Mouse (Mus musculus) heart, embryonic 16.5 days (tissue): ENCODE results near the gene Notch2. TPM values are rescaled to one million over a fixed set of nuclear protein-coding genes. Genes with fewer than 3 reads are reported as not detected.

ENCODE experiments used
- ATAC-seq: fragments of 200-750 bp; cut with Nextera tagmentation; replicated peaks from 2 replicates; pipeline ENCODE4 v1.8.0; 2017; ENCODE audit warnings: moderate number of reproducible peaks; ENCODE audit not compliant: insufficient read depth, low FRiP score; ENCODE audit errors: extremely low read depth
- H3K27ac ChIP-seq: fragments of 300-500 bp; sonication (generic); 2 replicates; pipeline ENCODE4 v1.5.1; 2014; ENCODE audit warnings: mild to moderate bottlenecking, low read length, control low read depth, moderate library complexity
- H3K27me3 ChIP-seq: fragments of 300-500 bp; sonication (generic); 2 replicates; pipeline ENCODE4 v1.6.1; 2014; ENCODE audit warnings: low read length, mixed read lengths; ENCODE audit not compliant: control insufficient read depth, insufficient read depth
- H3K36me3 ChIP-seq: fragments of 300-500 bp; sonication (generic); 2 replicates; pipeline ENCODE4 v1.6.1; 2014; ENCODE audit not compliant: control insufficient read depth, insufficient read depth
- H3K4me1 ChIP-seq: fragments of 300-500 bp; sonication (generic); 2 replicates; pipeline ENCODE4 v1.6.1; 2014; ENCODE audit warnings: low read length, mixed read lengths; ENCODE audit not compliant: control insufficient read depth, insufficient read depth
- H3K4me2 ChIP-seq: fragments of 300-500 bp; sonication (generic); 2 replicates; pipeline ENCODE4 v1.6.1; 2014; ENCODE audit warnings: low read depth, mild to moderate bottlenecking, control low read depth, low read length
- H3K4me3 ChIP-seq: fragments of 300-500 bp; sonication (generic); 2 replicates; pipeline ENCODE4 v1.5.1; 2014; ENCODE audit warnings: mild to moderate bottlenecking, control low read depth, low read length
- H3K9ac ChIP-seq: fragments of 300-500 bp; sonication (generic); 2 replicates; pipeline ENCODE4 v1.6.1; 2014; ENCODE audit warnings: low read length, control low read depth
- H3K9me3 ChIP-seq: fragments of 300-500 bp; sonication (generic); replicated peaks from 2 replicates; pipeline ENCODE4 v1.6.1; 2016; ENCODE audit warnings: low read length; ENCODE audit not compliant: control insufficient read depth
- WGBS: fragments of 180-500 bp; shearing (Covaris S2); extraction: QIAGEN DNeasy Blood & Tissue Kit; methylation state at CpG from one replicate; pipeline ENCODE4 v1.1.7; 2014; 5-methylcytosine and 5-hydroxymethylcytosine counted together
- polyA plus RNA-seq: library from polyadenylated mRNA; unstranded; fragments of >200 nt; fragmentation: Nextera tagmentation; extraction: Ambion mirVana; gene quantifications from 2 replicates; pipeline ENCODE4 v1.2.1, GENCODE M21; 2015

Gene Notch2
- polyA plus RNA-seq, 1 experiment from 2014 or later, result 10.5 TPM

DNA sequence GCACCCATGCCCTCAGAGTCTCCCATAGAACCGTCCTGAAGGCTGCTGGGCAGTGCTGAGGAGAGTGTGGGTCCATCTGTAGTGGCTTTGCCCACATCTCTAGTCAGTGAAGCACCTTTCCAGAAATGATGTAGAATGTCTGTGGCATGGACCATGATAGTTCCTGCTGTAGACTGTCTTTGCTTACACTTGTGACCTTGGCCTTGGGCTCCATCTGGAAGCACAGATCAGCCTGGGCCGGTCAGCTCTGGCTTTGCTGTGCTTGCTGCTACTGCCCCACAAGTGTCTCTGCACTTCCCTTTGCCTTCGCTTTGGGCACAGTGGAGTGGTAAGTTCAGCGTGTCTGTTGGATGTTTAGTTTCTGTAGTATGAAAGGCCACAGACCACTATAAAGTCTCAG lies 45.7 kb downstream of the Notch2 start:
- 85% methylated on average over 4 of the region's 4 CpGs for WGBS
- no peak overlapping the region for H3K4me3 ChIP-seq
- no peaks in the 10 kb centered on the region for H3K27me3 ChIP-seq
- no peak overlapping the region for H3K4me2 ChIP-seq
- no peaks in the 10 kb centered on the region for H3K9me3 ChIP-seq
- ATAC-seq, result no peak
- H3K9ac ChIP-seq, result no peak overlapping the region
- H3K27ac ChIP-seq, result no peak overlapping the region
- no peaks in the 10 kb centered on the region for H3K36me3 ChIP-seq
- peaks cover 65% of the 10 kb centered on the region for H3K4me1 ChIP-seq

DNA sequence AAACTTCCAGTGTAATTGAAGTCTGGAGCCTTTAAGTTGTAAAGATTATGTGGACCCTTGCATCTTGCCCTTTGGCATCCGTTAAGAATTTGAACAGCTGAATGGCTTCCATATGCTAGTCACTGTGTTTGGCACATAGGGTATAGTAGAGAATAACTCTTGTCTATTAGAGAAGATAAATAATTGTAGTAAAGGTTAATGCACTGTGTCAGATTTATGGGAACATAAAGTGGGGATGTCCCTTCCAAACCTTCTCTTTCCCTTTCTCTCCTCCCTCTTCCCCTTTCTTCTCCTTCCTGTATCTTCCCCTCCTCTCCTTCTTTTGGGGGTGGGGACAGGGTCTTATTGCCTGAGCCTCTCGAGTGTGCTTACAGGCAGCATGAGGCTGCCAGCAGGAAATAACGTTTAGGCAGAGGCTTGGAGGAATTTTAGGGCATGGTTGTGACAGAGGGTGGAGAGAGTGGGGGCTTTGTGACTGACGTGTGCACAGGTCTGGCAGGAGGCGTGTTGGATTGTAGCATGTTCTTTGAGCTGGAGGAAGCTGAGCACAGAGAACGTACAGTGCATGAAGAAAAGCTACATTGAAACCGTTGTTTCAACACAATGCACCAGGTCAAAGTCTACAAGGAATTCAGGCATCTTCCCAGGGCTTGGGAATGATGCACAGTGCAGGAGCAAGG lies 47.8 kb downstream of the Notch2 start:
- no peaks in the 10 kb centered on the region for H3K36me3 ChIP-seq
- ATAC-seq, result no peak
- peaks cover 58% of the 10 kb centered on the region for H3K4me1 ChIP-seq
- H3K4me2 ChIP-seq, result no peak overlapping the region
- H3K27me3 ChIP-seq, result no peaks in the 10 kb centered on the region
- peak overlapping the region; percentile 78 for H3K27ac ChIP-seq
- WGBS, result 30% methylated on average over 7 of the region's 7 CpGs
- H3K9me3 ChIP-seq, result no peaks in the 10 kb centered on the region
- peak overlapping the region; percentile 19; the same call in 1 of the 2 replicates for H3K9ac ChIP-seq
- no peak overlapping the region for H3K4me3 ChIP-seq

DNA sequence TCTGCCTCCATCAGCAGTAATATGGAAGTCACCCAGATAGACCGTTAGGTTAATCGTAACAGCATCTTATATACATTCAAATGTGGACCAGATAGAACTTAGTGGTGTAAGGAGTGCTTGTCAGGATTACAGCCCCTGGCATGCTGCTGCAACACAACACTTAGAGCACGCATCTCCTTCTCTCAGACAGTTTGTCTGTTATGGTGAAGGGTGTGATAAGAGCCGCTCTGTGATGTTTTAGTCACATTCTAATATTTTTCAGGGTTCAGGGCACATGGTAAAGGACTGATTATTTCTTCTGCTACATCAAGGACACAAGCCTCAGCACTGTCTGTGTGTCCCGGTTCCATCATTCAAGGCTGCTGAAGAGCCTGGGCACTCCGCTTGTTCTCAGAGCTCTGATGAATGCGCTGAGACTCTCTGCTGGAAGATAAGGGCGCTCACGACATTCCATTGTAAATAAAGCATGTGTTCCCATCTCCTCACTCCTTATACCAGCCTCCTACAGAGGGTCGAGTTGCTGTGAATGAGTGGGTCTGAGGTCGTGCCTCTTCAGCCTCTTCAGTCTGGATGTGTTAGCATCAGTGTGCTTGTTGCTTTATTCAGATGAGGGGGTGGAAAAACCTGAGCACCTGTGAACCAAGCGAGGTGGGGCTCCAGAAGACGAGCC lies 48.5 kb downstream of the Notch2 start:
- Histone ChIP-seq H3K27ac (peak overlapping the region; percentile 78), H3K9ac (no peak overlapping the region), H3K9me3 (no peaks in the 10 kb centered on the region), H3K36me3 (no peaks in the 10 kb centered on the region), H3K27me3 (no peaks in the 10 kb centered on the region), H3K4me2 (no peak overlapping the region), H3K4me1 (peaks cover 53% of the 10 kb centered on the region), H3K4me3 (no peak overlapping the region)
- no peak for ATAC-seq
- WGBS, result 33% methylated on average over 13 of the region's 13 CpGs

DNA sequence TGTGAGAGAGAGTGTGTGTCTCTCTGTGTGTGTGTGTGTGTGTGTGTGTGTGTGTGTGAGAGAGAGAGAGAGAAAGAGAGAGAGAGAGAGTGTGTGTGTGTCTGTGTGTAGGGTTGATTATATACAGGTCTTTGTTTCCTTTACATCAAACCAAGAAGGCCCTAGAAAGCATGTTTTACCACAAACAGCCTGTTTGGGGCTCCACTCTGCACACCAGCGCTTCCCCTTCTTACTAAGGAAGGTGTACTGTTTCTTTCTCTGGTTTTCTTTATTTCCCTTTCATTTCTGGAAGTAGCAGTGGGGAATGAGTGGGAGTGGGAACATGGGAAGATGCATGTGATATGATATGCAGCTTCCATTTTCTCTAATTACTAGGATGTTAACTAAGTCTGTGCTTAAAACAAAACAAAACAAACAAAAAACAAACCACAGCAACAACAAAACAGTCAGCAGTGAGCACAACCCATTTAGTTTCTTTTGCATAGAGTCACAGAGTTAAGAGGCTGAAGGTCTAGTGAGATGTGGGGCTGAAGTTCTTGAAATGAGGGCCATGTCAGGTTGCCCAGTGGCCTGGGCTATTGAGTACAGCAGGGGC lies 49.4 kb downstream of the Notch2 start:
- H3K9me3 ChIP-seq, result no peaks in the 10 kb centered on the region
- H3K27ac ChIP-seq, result peak overlapping the region; percentile 78
- H3K4me3 ChIP-seq, result no peak overlapping the region
- no peaks in the 10 kb centered on the region for H3K27me3 ChIP-seq
- H3K9ac ChIP-seq, result peak overlapping the region; percentile 45; the same call in 1 of the 2 replicates
- no peak for ATAC-seq
- H3K4me2 ChIP-seq, result peak overlapping the region; percentile 45
- WGBS, result 77% methylated on average over 1 of the region's 1 CpGs
- no peaks in the 10 kb centered on the region for H3K36me3 ChIP-seq
- H3K4me1 ChIP-seq, result peaks cover 55% of the 10 kb centered on the region

DNA sequence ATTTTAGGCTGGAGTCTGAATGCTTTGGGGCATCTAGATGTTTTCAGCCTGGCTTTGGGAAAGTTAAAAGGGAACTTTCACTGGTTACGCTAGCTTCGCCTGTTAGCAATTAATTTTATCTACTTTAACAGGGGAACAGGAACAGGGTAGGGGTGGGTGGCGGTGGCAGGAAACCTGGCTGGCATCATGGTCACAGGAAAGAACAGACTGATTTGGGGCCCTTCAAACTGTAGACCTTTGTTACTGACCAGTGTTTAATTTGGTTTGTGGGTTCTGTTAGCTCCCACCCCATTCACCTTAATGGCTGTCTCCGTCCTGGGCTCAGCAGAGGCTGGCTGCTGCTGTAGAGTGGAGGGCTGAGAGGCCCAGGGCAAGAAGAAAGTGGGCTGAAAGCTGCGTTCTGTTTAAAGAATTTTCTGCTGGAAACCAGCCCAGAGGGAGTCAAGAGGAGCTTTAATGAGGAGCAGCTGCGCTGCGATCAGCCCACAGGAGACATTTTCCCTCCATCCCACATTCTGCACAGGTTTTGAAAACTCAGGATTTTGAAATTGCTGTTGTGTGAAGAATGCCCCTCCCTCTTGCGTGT lies 50.0 kb downstream of the Notch2 start:
- Histone ChIP-seq H3K9me3 (no peaks in the 10 kb centered on the region), H3K27me3 (no peaks in the 10 kb centered on the region), H3K4me1 (peaks cover 61% of the 10 kb centered on the region), H3K4me2 (peak overlapping the region; percentile 45), H3K9ac (peak overlapping the region; percentile 45; the same call in 1 of the 2 replicates), H3K27ac (peak overlapping the region; percentile 78), H3K4me3 (no peak overlapping the region), H3K36me3 (no peaks in the 10 kb centered on the region)
- 18% methylated on average over 8 of the region's 8 CpGs for WGBS
- peak; percentile 52; the same call in 1 of the 2 replicates for ATAC-seq

DNA sequence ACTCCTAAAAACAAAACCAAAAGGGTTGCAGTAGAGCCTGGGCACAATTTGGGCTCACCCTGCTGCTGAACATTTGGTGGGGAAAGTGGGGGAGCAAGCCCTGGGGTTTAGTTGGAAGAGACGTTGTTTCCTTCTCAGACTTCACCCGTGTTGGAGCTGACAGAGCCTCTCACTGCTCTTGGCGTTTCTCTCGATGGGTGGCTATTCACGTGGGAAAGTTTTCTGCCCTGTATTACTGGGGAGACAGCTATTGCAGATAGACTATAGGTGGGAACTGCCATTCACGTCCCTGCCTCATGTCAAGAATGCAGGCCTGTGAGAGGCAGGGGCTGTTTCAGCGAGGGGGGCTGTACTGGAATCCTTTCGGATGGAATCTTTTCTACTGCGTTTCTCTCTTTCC lies 50.5 kb downstream of the Notch2 start:
- ATAC-seq, result no peak
- H3K9ac ChIP-seq, result peak overlapping the region; percentile 34; the same call in 1 of the 2 replicates
- WGBS, result 25% methylated on average over 9 of the region's 9 CpGs
- H3K36me3 ChIP-seq, result no peaks in the 10 kb centered on the region
- H3K4me2 ChIP-seq, result peak overlapping the region; percentile 45
- peaks cover 61% of the 10 kb centered on the region for H3K4me1 ChIP-seq
- H3K9me3 ChIP-seq, result no peaks in the 10 kb centered on the region
- H3K4me3 ChIP-seq, result no peak overlapping the region
- H3K27me3 ChIP-seq, result no peaks in the 10 kb centered on the region
- H3K27ac ChIP-seq, result peak overlapping the region; percentile 78

DNA sequence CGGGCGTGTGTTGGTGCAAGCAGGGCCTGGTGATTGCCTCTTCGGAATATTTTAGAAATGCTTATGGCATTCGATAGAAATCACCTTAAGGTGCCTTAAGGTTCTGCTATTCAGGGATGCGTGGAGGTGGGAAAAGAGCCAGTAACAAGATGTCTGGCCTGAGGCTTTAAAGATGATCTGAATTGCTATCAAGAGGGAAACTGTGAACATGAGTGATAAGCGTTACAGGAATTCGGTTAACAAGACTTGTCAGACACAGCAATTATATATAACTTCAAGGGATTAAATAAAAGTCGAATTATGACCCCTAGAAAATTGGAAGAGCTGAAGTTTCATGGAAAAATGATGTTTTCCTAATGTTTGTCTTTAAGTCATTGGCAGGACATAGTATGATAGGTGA lies 51.7 kb downstream of the Notch2 start:
- Histone ChIP-seq H3K9ac (no peak overlapping the region), H3K4me1 (peaks cover 61% of the 10 kb centered on the region), H3K4me3 (no peak overlapping the region), H3K27ac (peak overlapping the region; percentile 46; the same call in 1 of the 2 replicates), H3K9me3 (no peaks in the 10 kb centered on the region), H3K36me3 (no peaks in the 10 kb centered on the region), H3K4me2 (no peak overlapping the region), H3K27me3 (no peaks in the 10 kb centered on the region)
- ATAC-seq, result no peak
- 66% methylated on average over 8 of the region's 8 CpGs for WGBS

DNA sequence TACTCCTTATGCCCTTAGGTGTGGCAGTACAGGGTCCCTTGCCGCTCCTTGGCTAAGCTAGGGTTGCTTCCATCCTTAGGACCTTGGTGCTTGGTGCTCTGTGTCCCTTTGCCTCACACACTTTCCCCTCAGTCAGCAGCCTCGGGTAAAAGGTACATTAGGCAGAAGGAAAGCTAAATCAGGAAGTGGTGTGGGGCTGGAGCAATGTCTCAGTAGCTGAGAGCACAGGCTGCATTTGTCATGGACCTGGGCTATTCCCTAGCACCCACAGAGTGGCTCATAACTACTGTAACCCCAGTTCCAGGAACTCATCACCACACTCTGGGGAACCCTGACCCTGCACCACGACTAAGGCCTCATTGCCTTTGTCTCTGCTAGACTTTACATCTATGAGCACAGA lies 53.1 kb downstream of the Notch2 start:
- Histone ChIP-seq H3K9me3 (no peaks in the 10 kb centered on the region), H3K4me1 (peaks cover 51% of the 10 kb centered on the region), H3K36me3 (no peaks in the 10 kb centered on the region), H3K4me2 (no peak overlapping the region), H3K27ac (no peak overlapping the region), H3K4me3 (no peak overlapping the region), H3K9ac (no peak overlapping the region), H3K27me3 (no peaks in the 10 kb centered on the region)
- 61% methylated on average over 3 of the region's 3 CpGs for WGBS
- no peak for ATAC-seq

DNA sequence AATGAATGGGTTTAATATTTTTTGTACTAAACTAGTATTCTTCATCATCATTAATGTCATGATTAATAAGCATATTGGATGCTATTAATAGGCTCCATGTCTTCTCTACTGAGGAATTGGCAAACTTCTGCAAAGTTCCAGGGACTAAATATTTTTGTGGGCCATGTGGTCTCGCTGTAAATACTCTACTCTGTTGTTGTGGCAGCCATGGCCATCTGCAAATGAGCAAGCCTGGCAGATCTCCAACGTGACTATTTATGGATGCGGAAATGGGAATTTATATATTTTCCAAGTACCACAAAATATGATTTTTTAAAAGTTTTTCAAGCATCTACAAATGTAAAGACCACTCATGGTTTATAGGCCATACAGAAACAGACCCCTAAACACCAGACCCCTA lies 54.1 kb downstream of the Notch2 start:
- no peaks in the 10 kb centered on the region for H3K9me3 ChIP-seq

More for the DNA sequence above, 54.1 kb downstream of the Notch2 start:
- Histone ChIP-seq H3K36me3 (0 out of 2 replicates have a peak, but pooled peaks cover 4% of the 10 kb centered on the region), H3K4me1 (peaks cover 45% of the 10 kb centered on the region), H3K27ac (peak overlapping the region; percentile 68), H3K27me3 (no peaks in the 10 kb centered on the region), H3K9ac (no peak overlapping the region), H3K4me3 (no peak overlapping the region), H3K4me2 (no peak overlapping the region)
- WGBS, result 56% methylated on average over 3 of the region's 3 CpGs
- ATAC-seq, result no peak
